ENCODE assay signal across 16 mouse cellular contexts in the genomic region with DNA sequence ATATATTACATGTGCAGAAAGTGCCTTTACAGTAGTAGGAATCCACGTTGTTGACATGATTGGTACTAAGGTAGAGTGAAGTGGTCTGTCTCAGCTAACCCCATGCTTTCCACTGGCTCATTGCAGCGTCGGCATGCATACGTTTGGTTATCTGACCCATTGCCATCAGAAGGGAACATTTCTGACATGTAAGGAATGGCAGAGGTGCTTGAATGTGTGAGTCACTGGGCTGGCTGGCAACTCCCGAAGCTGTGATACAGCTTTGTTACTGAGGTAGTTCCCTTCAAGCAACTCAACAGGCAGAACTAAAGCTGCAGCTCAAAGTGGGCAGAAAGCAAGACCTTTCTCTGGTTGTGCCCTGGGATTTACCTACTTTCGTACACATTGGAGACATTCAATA. TPM values are rescaled to one million over a fixed set of nuclear protein-coding genes. Genes with fewer than 3 reads are reported as not detected.
"Had no signal": no experiment of that assay in that cellular context is flagged by ENCODE, and none has a peak within 500 bp of the region (broad histone marks: within the 10 kb centered on the region; RNA-seq: fewer than 3 reads in every experiment).

No protein-coding gene starts in this region.

- H3K9ac ChIP-seq: limb, embryonic 13.5 days; liver, embryonic 12.5 days; liver, embryonic 15.5 days; lung, embryonic 14.5 days had no signal

- H3K27ac ChIP-seq: limb, embryonic 10.5 days; limb, embryonic 13.5 days; liver, embryonic 12.5 days; liver, embryonic 15.5 days had no signal

- H3K4me2 ChIP-seq: limb, embryonic 13.5 days; liver, embryonic 12.5 days; liver, embryonic 15.5 days; lung, embryonic 14.5 days; midbrain, embryonic 11.5 days had no signal

- ATAC-seq: liver, embryonic 12.5 days had no signal

- H3K36me3 ChIP-seq: limb, embryonic 10.5 days; limb, embryonic 13.5 days; liver, embryonic 12.5 days; liver, embryonic 15.5 days had no signal

- H3K4me1 ChIP-seq: limb, embryonic 10.5 days; limb, embryonic 13.5 days; liver, embryonic 12.5 days; liver, embryonic 15.5 days had no signal

- H3K4me3 ChIP-seq: limb, embryonic 10.5 days; limb, embryonic 13.5 days; liver, embryonic 12.5 days; liver, embryonic 15.5 days had no signal

- DNase-seq: kidney, adult 18-20 months; kidney, adult 9 months; kidney, postnatal 14 days; kidney, postnatal 4 days; liver; lung, embryonic 14.5 days; midbrain, embryonic 14.5 days; thymus, postnatal 25 days had no signal

- H3K27me3 ChIP-seq: limb, embryonic 13.5 days; liver, embryonic 12.5 days; liver, embryonic 15.5 days had no signal

- H3K9me3 ChIP-seq: limb, embryonic 10.5 days; limb, embryonic 13.5 days; liver, embryonic 12.5 days; liver, embryonic 15.5 days had no signal

RNA-seq across cellular contexts. Expression of gene Cers3, which starts 8.3 kb away (rescaled TPM):
- total RNA-seq: megakaryocyte progenitor cell, adult 5-6 weeks had no signal
- polyA plus RNA-seq: small intestine, adult 2 months; spleen, adult 2 months had no signal
